Mouse (Mus musculus) layer of hippocampus, adult 9-11 months (tissue): ENCODE results near the gene Mdga2.

ENCODE experiments used
- DNase-seq: peaks from one replicate; pipeline ENCODE4 v3.0.0; 2022

The Mdga2 gene

DNA sequence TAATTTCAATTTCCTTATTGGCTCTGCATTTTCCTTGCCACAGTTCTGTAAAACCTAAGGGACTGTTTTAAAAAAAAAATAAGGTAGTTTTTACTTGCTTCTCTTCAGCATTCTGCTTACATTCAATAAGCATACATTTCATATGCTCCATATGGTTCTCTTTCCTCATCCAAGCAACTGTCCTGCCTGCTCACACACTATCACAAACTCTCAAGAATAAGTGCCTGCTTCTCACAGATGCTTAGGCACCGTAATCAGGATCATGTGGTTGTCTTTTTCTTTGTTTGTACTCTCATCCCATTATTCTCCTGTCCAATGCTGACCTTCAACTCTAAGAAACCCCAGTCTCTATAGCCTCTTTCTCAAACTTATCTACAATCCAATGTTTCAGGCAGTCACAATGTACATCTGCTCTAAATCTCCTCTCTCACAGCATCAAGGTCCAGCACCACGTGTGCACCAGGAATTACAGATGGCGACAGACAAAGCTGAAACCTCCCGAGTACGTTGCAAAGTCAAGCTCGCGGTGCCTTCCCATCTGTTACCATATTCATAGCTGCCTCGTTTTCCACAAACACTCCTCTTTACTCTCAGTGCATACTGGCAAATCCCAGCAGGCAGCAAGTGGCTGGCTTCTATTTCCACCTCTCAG lies 177.1 kb downstream of the Mdga2 start:
- DNase-seq = peak; percentile 45

DNA sequence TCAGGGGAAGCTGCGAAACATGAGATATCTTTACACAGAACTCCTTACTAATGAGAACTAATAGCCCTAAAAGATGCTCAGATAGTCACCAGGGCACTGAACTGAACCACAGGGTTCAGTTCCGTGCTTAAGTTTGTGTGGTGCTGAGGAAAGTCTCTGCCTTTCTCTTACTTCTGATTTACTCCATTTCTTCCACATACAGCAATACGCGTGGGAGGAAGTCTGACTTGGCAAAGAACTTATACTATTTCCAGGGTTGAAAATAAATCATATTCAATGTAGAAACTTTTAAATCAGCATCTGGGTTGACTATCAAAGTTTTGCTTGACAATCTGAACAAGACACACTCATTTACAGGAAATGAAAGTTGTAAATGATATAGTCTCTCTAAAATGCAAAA lies 180.5 kb downstream of the Mdga2 start:
- DNase-seq = no peak

DNA sequence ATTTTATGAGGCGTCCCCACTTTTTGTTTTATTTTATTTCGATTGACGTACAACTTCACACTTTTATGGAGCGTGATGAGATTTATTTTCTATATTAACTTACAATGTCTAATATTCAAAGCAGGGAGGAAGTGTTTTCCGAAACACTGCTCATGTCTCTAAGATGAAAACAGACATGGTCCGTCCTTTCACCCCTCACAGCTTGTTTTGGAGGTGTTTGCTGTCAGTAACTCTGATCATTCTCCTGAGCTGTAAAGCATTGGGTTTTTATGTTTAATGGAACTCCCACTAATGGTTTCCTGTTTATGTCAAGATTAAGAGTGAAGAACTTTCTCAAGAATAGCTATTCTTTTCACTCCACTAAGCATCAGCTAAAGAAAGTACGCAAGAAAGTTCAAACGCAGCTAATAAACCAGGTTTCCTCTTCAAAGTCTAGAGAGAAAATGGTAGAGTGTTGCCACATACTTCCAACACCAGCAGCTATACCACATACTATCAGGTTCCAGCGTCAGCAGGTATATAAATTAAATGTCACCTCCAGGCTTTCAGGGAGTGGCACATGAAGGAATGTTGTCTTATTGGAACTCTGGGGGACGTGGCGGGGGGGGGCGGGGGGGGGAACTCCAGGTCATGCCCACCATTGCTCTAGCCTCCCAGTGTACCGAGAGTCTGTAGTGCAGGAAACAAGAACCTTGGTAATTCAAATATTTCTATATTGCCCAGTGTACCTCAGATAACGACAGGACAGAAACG lies 186.7 kb downstream of the Mdga2 start:
- DNase-seq = no peak

DNA sequence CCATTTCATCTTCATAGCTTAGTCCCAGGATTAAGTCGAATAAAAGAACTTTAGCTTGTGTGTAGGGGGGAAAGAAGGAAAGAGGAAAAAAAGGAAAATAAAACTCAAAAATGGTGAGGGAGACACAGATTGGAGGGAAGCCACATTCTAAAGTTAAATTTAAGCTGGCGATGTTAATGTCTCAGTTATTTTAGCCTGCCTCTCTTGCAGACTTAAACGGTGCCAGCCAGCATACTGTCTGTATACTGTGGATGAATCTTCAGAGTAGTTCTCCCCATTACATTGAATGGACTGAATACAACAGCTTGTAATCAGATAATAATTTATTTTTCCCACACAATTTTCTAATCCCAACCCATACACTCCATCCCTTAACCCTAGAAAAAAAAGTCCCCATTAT lies 205.2 kb downstream of the Mdga2 start:
- DNase-seq = no peak

DNA sequence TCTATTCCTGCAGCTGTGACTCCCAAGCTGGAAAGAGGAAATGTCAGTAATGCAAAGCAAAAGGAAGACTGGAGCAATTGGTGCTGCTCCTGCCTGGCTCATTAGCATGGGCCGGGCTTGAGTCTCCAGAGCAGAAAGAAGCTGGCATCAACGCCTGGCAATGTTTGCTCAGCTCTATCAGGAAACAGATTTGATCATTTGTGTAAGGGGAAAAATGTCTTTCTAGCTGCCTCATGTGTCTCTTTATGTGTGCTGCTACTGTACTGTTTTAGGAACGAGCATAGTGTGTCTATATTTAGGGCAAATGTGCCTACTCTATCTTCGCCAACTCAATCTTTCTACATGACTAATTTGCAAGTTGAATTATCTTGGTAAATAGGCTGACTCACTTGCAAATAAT lies 211.0 kb downstream of the Mdga2 start:
- peak; percentile 83 for DNase-seq

DNA sequence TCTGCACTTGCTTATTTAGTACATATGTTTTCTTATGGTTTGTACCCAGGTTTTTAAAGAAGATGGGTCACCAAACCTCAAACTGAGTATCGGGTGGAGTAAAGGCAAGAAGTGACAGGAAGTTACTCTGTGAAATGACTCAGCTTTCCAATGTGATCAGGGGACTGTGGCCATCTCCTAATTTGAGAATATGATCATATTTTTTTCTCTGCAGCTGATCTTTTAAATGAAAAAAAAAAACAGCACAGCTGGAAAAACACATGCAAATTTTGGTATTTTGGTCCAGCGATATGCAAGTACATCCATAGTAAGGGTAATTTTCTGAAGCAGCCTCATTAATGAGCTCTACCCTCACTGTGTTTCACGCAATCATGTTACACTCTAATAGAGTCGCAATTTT lies 212.0 kb downstream of the Mdga2 start:
- no peak for DNase-seq

DNA sequence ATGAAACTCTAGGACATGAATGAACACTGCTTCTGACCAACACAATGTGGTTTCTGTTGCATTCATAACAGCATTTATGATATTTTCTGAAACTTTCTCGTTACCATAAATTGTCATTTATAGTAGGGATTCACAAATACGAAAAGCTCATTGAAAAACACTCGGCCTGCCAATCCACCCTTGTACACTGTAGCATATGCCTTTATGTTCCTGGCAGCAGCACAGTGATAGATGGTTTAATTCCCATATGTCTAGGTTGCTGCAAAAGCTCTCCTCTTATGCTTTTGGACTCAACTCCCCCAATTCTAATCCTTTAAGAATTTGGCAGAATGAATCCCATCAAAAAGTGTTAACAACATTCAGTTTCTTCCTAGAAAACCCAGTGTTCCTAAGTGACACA lies 213.2 kb downstream of the Mdga2 start:
- DNase-seq = no peak

DNA sequence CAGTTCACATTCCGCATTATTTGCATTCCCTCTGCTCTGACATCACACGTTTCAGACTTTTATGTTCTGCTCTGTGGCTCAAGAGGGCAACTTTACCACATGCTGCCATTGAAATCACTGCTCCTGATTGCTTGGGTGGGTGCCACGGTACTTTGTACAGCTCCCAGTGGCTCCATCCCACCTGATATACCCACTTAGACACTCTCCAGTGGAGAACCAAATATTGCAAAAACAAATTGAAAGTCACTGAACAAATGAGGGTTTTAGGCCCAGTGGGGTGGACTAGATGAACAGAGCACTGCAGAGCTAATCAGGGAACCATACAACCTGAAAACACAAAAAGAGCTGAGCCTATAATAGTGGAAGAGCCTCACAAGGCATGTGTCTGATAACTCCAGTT lies 268.2 kb downstream of the Mdga2 start:
- DNase-seq = no peak

DNA sequence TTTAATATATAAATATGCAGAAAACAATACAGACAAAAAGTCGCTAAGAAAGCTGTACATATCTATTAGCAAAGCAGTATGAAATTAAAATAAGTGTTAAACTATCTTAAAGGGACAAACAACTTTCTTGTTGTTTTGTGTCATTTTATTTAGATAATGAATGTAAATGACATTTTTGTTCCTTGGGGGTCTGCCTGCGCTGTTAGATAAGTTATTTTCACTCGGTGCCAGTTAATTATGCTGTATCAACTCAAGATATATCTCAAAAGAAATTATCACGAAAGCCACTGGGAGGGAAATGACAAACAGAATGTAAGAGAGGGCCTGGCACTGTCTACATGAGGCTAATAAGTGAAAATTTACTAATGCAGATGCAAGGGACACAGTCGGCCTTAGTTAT lies 306.6 kb downstream of the Mdga2 start:
- no peak for DNase-seq

DNA sequence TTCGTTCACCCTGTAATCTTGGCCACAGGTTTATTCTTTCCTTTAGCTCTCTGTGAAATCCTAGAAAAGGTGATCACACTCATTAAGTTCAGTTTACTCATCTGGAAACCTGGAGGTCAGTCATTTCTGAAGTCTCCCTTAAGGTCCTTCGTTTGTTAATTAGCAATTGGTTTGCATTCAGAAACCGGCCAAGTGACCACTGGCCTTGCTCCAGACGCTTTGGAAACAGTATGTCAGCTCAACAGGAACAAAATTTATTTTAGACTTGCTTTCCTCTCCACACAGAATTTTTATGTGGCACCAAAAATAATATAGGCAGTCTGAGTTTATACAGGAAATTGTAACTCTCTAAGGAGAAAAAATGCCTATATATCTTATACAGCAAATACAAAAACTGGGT lies 323.0 kb downstream of the Mdga2 start:
- no peak for DNase-seq

DNA sequence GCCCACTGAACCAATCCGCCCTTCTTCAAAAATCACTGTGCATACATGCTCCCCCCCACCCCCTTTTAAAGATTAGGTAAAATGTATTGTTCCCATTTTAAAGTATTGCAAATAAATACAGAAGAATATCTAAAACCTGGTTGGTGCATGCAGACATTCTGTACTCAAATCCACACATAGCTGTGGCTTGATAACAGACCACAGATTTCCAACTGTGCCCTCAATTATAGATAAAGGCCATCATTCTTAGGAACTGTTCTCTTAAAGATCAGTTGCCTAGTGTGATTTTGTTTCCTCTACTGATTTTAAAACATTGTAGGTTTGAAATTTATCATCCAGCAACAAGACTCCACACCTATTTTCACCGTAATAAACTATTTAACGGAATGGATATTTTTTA lies 325.6 kb downstream of the Mdga2 start:
- no peak for DNase-seq

DNA sequence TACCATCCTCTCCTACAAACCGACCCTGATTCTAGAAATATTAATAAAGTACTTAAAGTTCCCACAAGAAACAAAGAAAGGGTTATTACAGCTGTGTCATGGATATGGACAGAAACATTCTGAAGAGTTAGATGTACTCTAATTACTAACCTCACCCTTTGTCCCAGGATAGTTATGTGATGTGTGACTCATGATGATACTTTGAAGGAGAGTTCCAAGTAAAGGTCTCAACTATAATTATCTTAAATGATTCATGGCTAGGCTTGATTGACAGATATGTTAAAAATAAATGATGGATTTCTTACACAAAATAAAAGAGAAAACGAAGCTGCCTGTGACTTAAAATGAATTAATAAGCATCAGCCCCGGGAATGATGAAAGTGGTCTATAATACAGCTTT lies 332.1 kb downstream of the Mdga2 start:
- no peak for DNase-seq

DNA sequence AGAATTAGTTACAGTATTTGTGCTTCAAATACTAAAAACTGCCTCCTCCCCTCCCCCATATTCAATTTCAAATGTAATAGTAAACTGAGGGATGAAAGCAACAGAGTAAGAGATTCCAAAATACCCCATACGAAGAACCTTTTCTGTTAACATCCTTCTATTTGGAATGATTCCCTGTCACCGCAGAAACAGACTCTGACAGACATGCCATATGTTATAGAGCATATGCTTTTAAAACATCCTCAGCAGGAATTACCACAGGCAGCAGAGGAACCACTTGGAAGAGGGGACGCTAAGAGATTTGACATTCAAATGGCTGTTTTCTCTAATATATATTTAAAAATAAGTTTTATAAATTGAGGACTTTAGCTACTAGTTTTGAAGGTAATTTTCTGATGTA lies 333.1 kb downstream of the Mdga2 start:
- peak; percentile 14 for DNase-seq

DNA sequence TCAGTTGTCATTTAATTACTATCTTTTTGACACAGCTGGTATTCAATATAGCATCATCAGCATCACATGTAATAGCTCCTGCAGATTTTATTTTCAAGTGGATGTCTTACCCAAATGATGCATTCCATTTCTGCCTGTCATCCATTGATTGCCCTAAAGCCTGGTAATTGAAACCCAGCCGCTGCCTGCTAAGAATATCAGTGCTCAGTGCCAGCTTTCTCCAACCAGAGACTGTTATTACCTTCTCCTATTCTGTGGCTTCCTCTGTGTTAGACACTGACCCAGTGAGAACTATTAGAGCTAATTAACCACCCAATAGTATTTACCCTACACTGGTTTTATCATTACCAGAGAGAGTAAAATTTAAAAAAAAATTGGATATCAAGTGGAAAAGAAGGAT lies 333.7 kb downstream of the Mdga2 start:
- DNase-seq = no peak

DNA sequence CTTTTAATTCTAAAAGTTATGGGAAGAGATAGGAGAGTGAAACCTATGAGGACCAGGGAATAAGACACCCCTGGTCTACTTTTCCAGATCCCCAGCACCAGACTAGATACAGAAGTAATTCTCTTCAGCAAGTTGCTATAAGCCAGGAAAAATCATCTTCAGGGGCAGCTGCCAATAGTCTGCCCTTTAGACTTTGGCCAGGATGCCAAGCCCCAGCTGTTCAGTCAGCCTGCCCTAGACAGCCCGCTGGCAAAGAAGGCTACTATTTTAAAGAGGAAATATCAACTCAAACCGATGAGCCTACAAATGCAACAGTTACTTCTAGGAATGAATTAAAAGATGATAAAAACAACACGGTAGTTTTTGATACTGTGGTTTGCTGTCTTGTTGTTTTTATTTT lies 356.1 kb downstream of the Mdga2 start:
- no peak for DNase-seq

DNA sequence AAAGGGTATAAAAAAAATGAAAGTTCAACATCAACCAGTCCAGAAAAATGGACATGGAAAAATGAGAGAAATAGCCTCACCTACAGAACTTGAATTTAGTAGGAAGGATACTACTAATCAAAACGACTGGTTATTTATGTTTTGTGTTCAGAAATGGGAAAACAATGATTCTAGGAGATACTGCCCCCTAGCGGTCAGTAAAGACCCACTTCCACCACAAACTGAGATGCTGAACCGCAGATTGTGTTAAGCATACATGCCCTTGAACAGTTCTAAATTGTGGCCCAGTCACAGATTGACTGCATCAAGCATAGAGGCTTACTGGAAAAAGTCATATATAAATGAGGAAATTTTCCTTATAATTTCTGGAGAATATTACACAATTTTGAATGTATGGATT lies 369.2 kb downstream of the Mdga2 start:
- no peak for DNase-seq

DNA sequence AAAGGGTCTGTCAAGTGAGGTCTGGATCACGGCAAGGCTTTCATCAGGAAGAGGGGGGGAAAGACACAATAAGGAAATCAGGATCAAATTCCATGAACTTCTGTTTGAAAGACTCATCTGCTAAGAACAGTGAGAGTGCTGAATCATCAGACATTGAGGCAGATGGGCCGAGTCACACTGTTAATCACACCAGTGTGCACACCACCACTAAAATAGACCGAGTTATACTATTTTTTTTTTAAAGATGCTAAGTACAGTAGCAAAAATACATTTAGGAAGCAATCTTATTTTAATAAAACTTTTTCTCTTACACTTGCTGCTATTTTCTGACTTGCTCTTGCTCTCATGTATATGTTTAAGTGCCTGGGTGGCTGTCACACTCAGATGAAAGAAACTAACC lies 382.0 kb downstream of the Mdga2 start:
- no peak for DNase-seq

DNA sequence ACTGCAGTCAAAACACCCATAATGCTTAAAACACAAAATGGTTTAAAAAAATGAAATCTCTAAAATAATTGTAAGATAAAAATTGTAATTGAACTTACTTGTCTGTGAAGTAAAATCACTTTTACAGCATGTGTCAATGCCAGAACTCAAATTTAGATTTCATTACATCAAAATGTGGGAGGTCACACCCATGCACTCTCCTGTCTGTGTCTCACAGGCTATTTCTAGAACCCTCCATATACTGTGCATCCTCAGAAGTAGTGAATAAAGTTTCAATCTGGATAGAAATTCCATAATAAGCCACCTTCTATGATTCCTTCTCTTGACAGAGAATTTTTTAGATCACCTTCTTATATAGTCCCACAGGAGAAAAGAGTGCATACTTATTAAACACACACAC lies 466.7 kb downstream of the Mdga2 start:
- DNase-seq = no peak

DNA sequence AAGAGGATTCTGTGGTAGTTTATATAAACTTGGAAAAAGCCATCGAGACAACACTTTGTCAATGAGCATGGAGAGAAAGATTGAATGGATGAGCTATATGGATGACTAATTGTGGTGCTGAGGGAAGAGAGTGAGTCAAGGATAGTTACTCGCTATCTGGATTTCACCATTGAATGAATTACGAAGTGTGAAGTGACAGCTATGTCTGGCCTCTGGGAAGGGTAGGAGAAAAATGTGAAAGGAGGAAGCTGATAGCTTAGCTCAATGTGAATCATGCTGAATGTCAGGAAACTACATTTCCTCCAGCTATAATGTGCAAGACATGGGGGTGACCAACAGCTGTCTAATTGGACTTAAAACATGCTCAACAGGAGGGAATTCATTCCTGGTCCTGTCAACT lies 487.8 kb downstream of the Mdga2 start:
- DNase-seq = no peak

DNA sequence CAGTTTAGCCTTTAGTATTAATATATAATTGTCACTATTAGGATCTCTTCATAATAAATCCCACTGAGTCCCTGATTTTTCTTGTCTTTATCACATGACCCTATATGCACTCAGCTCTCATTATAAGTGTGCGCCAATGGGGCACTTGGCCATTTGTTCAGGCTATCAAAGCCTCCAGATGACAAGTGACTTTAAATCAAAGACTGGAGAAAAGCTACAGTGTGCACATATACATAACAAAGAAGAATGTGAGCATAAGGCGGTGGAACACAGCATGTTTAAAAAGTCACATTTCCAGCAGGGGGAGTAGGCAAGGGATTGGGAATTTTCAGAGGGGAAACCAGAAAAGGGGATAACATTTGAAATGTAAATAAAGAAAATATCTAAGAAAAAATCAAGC lies 497.9 kb downstream of the Mdga2 start:
- no peak for DNase-seq

DNA sequence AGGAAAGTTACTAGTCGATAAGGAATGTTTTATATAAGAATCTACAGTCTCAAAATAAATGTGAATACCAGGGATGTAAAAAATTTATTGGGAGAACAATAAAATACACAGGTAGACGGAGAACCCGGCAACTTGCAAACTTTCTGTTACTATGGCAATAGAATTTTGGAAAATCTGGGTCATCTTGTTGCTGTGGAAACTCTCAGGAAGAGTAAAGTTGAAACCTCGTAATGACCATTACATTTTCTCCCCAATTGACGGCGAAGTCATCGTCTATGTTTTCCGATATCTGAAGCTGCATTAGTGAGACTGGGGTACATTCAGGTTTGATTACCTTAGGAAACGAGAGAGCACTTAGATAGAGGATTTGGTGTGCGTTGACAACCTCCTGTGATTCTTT lies 514.0 kb downstream of the Mdga2 start:
- no peak for DNase-seq

DNA sequence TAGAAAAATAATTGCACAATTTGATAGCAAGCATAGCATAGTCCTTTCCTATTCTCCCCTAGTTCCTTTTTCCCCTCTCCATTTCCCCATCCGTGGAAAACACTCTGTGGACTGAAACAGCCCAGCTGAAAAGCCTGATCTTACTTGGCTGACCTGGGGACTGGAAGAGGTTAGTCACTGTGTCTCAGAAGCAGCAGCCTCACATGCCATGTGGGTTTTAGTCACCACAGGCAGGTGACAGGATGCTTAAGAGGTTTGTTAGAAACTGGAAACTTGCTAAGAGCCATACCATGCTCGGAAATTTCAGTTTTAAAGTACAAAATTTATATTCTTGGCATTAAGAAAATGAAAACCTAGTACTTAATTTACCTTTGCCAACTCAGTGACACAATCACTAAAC lies 514.9 kb downstream of the Mdga2 start:
- DNase-seq = no peak

DNA sequence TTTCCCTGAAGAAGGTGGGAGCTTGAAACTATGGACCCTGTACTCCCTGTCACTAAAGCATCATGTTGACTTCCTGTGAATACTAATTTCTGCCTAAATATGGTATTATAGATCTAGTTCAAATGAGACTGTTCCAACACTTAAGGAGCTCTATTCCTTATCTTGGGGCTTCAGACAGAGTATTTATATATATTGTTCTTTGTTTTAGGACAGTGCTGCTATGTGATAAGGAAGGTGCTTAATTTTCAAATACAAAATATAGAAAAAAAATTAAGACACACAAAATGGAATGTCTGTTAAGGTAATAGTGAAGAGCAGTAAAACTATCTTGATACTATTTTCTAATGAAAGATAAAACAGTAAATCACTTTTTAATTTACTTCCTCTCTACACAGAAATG lies 517.3 kb downstream of the Mdga2 start:
- no peak for DNase-seq

DNA sequence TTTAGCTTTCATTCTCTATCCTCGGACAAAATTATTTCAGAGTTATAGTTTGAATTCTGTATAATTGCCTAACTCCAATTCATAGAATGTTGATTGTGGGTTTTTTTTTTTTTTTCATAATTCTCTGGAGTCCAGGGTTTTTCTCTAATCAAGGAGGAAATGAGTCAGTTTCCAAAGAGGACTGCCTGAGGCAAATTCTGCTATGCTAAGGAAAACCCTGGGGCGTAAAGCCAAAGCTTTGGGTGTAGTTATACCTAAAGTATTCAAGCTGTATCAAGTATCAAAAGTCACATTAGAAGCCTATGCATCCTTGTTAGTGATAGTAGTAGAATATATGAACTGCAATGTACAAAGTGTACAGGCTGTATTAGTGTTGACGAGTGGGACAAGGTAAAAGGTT lies 519.6 kb downstream of the Mdga2 start:
- no peak for DNase-seq

DNA sequence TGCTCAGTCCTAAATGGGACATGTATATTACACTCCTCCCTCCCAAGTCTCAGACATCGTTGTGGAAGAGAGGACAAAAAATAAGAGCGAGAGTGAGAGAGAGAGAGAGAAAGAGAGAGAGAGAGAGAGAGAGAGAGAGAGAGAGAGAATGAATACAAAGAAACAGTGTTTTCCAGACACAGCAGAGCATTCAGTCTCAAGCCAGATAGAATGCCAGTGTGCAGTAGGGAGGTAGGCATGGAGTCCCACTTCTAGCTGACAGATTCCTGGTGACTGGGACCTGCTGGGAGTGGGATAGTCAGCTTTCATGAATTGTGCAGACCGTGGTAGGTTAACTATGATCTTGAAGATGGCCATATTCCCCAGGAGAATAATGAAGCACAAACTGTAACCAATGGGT lies 542.8 kb downstream of the Mdga2 start:
- DNase-seq = no peak
